32 mouse cellular contexts compared by ENCODE assay signal in genomic region chr5:61808516-61808915, GRCm38 (mm10). TPM values are rescaled to one million over a fixed set of nuclear protein-coding genes. Genes with fewer than 3 reads are reported as not detected.
"Had no signal": no experiment of that assay in that cellular context is flagged by ENCODE, and none has a peak within 500 bp of the region (broad histone marks: within the 10 kb centered on the region; RNA-seq: fewer than 3 reads in every experiment).

TSS of gene G6pd2 (plus strand) at chr5:61808816.

- DNase-seq: cerebellum, adult 8-10 months; cerebellum, adult 9-10 months; cerebellum, adult 9-11 months; cerebellum, postnatal 10 days; cerebellum, postnatal 14 days; cerebellum, postnatal 25 days; cerebellum, postnatal 36 days; embryo, embryonic 11 days; forebrain, postnatal 0 days; gastrocnemius, adult 2 months; gastrocnemius, postnatal 10 days; gastrocnemius, postnatal 14 days; gastrocnemius, postnatal 25 days; gastrocnemius, postnatal 36 days; heart, adult 18-20 months; heart, adult 2 months had no signal

- H3K27me3 ChIP-seq: embryonic facial prominence, embryonic 12.5 days; embryonic facial prominence, embryonic 13.5 days; embryonic facial prominence, embryonic 15.5 days; forebrain, embryonic 12.5 days; forebrain, embryonic 13.5 days; forebrain, embryonic 15.5 days had no signal

- H3K36me3 ChIP-seq: embryonic facial prominence, embryonic 10.5 days; embryonic facial prominence, embryonic 12.5 days; embryonic facial prominence, embryonic 13.5 days; embryonic facial prominence, embryonic 15.5 days; forebrain, embryonic 10.5 days; forebrain, embryonic 12.5 days; forebrain, embryonic 15.5 days had no signal

- H3K27ac ChIP-seq: embryonic facial prominence, embryonic 10.5 days; embryonic facial prominence, embryonic 12.5 days; embryonic facial prominence, embryonic 13.5 days; embryonic facial prominence, embryonic 15.5 days; forebrain, embryonic 10.5 days; forebrain, embryonic 12.5 days; forebrain, embryonic 13.5 days; forebrain, embryonic 15.5 days; gastrocnemius, adult 2 months; heart, adult 2 months had no signal

- H3K4me3 ChIP-seq: embryonic facial prominence, embryonic 10.5 days; embryonic facial prominence, embryonic 12.5 days; embryonic facial prominence, embryonic 13.5 days; embryonic facial prominence, embryonic 15.5 days; erythroblast, embryonic 14.5 days; forebrain, embryonic 10.5 days; forebrain, embryonic 12.5 days; forebrain, embryonic 13.5 days; forebrain, embryonic 15.5 days; gastrocnemius, adult 2 months; heart, adult 2 months had no signal

- H3K4me1 ChIP-seq: embryonic facial prominence, embryonic 10.5 days; embryonic facial prominence, embryonic 12.5 days; embryonic facial prominence, embryonic 13.5 days; embryonic facial prominence, embryonic 15.5 days; forebrain, embryonic 10.5 days; forebrain, embryonic 12.5 days; forebrain, embryonic 13.5 days; forebrain, embryonic 15.5 days had no signal

RNA-seq across cellular contexts. Expression of gene G6pd2, which starts in this region (rescaled TPM):
- polyA plus RNA-seq: cortical plate, adult 2 months; embryonic facial prominence, embryonic 10.5 days; embryonic facial prominence, embryonic 11.5 days; embryonic facial prominence, embryonic 12.5 days; embryonic facial prominence, embryonic 13.5 days; embryonic facial prominence, embryonic 14.5 days; embryonic facial prominence, embryonic 15.5 days; erythroblast, embryonic 14.5 days; forebrain, embryonic 10.5 days; forebrain, embryonic 11.5 days; forebrain, embryonic 12.5 days; forebrain, embryonic 13.5 days; forebrain, embryonic 14.5 days; forebrain, embryonic 15.5 days; forebrain, embryonic 16.5 days; forebrain, postnatal 0 days; frontal cortex, adult 2 months; heart, adult 2 months had no signal
